Mouse (Mus musculus) hindbrain, embryonic 13.5 days (tissue): ENCODE results near the gene Poglut1. TPM values are rescaled to one million over a fixed set of nuclear protein-coding genes. Genes with fewer than 3 reads are reported as not detected.
"Not testable (repeated sequence)": the region's sequence is repeated elsewhere in the genome, so short reads cannot be mapped to it uniquely, and the experiment has no call there.

Experiments
- ATAC-seq: fragments of 200-750 bp; cut with Nextera tagmentation; 2 replicates; pipeline ENCODE4 v1.8.0; 2017; ENCODE audit warnings: moderate TSS enrichment; ENCODE audit not compliant: low FRiP score
- H3K27ac ChIP-seq: fragments of 300-500 bp; sonication (generic); 2 replicates; pipeline ENCODE4 v1.5.1; 2015; ENCODE audit warnings: inconsistent platforms, mild to moderate bottlenecking, moderate library complexity
- H3K27me3 ChIP-seq: fragments of 300-500 bp; sonication (generic); 2 replicates; pipeline ENCODE4 v1.6.1; 2015; ENCODE audit warnings: mild to moderate bottlenecking, inconsistent platforms
- H3K36me3 ChIP-seq: fragments of 300-500 bp; sonication (generic); 2 replicates; pipeline ENCODE4 v1.6.1; 2015; ENCODE audit warnings: mild to moderate bottlenecking, inconsistent platforms
- H3K4me1 ChIP-seq: fragments of 300-500 bp; sonication (generic); replicated peaks from 2 replicates; pipeline ENCODE4 v1.6.1; 2015; ENCODE audit warnings: inconsistent platforms
- H3K4me2 ChIP-seq: fragments of 300-500 bp; sonication (generic); 2 replicates; pipeline ENCODE4 v1.6.1; 2015; ENCODE audit warnings: inconsistent platforms, mild to moderate bottlenecking, moderate library complexity
- H3K4me3 ChIP-seq: fragments of 300-500 bp; sonication (generic); 2 replicates; pipeline ENCODE4 v1.5.1; 2015; ENCODE audit warnings: mild to moderate bottlenecking, inconsistent platforms
- H3K9ac ChIP-seq: fragments of 300-500 bp; sonication (generic); 2 replicates; pipeline ENCODE4 v1.6.1; 2015; ENCODE audit warnings: mild to moderate bottlenecking, inconsistent platforms
- H3K9me3 ChIP-seq: fragments of 300-500 bp; sonication (generic); 2 replicates; pipeline ENCODE4 v1.6.1; 2016; ENCODE audit warnings: inconsistent platforms
- WGBS: fragments of 180-500 bp; shearing (Covaris S2); methylation state at CpG from one replicate; pipeline ENCODE4 v1.1.7; 2015; 5-methylcytosine and 5-hydroxymethylcytosine counted together
- polyA plus RNA-seq: library from polyadenylated mRNA; unstranded; fragments of >200 nt; fragmentation: Nextera tagmentation; extraction: Ambion mirVana; gene quantifications from 2 replicates; pipeline ENCODE4 v1.2.1, GENCODE M21; 2015

Poglut1 gene
- polyA plus RNA-seq, 1 experiment from 2014 or later: 62.0 TPM

DNA sequence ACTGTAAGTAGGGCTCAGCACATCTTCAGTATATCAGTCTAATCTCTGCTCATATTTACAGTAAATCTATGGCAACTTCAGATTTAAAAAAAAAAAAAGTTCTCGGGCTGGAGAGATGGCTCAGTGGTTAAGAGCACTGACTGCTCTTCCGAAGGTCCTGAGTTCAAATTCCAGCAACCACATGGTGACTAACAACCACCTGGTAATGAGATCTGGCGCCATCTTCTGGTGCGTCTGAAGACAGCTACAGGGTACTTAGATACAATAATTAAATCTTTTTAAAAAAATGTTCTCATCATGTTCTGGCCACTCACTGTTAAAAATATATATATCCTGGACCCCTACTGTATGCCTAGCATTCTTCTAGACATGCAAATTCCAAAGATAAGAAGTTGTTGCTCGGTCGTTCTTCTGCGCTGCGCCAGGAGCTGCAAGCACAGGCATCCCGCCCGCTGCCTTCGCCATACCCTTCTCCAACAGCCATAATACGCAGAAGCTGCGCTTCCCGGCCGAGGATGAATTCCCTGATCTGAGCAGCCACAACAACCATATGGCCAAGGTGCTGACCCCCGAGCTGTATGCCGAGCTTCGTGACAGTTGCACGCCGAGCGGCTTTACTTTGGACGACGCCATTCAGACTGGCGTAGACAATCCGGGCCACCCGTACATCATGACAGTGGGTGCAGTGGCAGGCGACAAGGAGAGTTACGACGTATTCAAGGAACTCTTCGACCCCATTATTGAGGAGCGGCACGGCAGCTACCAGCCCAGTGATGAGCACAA, 67.1 kb downstream of the Poglut1 start:
- 0 out of 2 replicates have a peak overlapping the region, but pooled peaks have one; percentile 55 for H3K9ac ChIP-seq

DNA sequence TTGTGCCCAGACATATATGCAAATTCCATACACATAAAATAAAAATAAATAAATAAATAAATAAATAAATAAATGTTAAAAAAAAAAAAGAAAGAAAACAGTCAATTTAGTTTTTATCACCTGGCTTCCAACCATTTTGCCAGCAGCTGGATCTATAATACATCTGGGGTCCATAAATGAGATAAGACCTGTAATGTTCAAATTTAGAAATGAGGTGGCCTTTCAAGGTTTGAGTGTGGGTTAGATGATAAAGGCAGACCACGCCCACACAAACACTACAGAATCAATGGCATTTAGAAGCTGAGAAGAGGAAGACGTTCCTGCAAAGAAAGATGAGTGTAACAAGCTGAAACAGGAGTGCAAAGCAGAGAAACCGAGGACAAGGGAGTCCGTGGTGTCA, 68.7 kb downstream of the Poglut1 start:
- Histone ChIP-seq H3K27me3 (peaks cover 32% of the 10 kb centered on the region), H3K4me1 (peaks cover 19% of the 10 kb centered on the region), H3K36me3 (no peaks in the 10 kb centered on the region), H3K4me3 (no peak overlapping the region), H3K4me2 (no peak overlapping the region), H3K9ac (no peak overlapping the region), H3K9me3 (no peaks in the 10 kb centered on the region), H3K27ac (no peak overlapping the region)
- 85% methylated on average over 4 of the region's 4 CpGs for WGBS
- ATAC-seq: no peak

More for the DNA sequence above, 67.1 kb downstream of the Poglut1 start:
- WGBS: 24% methylated on average over 32 of the region's 32 CpGs
- peaks cover 32% of the 10 kb centered on the region for H3K27me3 ChIP-seq
- no peaks in the 10 kb centered on the region for H3K36me3 ChIP-seq
- H3K27ac ChIP-seq: no peak overlapping the region
- ATAC-seq: peak; percentile 57; the same call in 1 of the 2 replicates
- peaks cover 8% of the 10 kb centered on the region for H3K4me1 ChIP-seq
- peak overlapping the region; percentile 52 for H3K4me2 ChIP-seq
- no peaks in the 10 kb centered on the region for H3K9me3 ChIP-seq
- peak overlapping the region; percentile 34 for H3K4me3 ChIP-seq

DNA sequence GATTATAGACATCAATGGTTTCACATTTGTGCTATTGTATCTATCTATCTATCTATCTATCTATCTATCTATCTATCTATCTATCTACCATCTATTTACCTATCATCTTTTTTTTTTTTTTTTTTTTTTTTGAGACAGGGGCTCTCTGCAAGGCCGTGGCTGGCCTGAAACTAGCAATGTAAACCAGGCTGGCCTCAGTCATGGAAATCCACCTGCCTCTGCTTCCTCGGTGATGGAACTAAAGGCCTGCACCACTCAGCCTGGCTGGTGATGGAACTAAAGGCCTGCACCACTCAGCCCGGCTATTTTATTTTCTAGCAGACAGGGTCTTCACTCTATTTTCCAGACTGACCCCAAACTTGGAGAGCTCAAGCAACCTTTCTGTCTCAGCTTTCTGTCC, 71.8 kb downstream of the Poglut1 start:
- Histone ChIP-seq H3K27me3 (peaks cover 24% of the 10 kb centered on the region), H3K36me3 (no peaks in the 10 kb centered on the region), H3K9ac (no peak overlapping the region), H3K4me1 (peaks cover 14% of the 10 kb centered on the region), H3K9me3 (no peaks in the 10 kb centered on the region), H3K4me2 (no peak overlapping the region), H3K27ac (no peak overlapping the region), H3K4me3 (no peak overlapping the region)
- WGBS: 95% methylated on average over 3 of the region's 3 CpGs
- no peak for ATAC-seq

DNA sequence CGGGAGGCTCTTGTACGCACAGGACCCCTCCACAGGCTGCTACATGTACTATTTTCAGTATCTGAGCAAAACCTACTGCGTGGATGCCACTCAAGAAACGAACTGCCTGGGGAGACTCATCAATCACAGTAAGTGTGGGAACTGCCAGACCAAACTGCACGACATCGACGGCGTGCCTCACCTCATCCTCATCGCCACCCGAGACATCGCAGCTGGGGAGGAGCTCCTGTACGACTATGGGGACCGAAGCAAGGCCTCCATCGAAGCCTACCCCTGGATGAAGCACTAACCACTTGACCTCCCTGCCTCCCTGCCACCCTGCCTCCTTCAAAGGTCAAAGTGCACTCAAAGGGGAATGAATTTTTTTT, 72.8 kb downstream of the Poglut1 start:
- Histone ChIP-seq H3K4me2 (peak overlapping the region; percentile 71), H3K27me3 (peaks cover 13% of the 10 kb centered on the region; the same call in 1 of the 2 replicates), H3K9ac (peak overlapping the region; percentile 68), H3K4me3 (peak overlapping the region; percentile 41), H3K4me1 (peaks cover 13% of the 10 kb centered on the region)
- H3K27ac ChIP-seq, H3K36me3 ChIP-seq, H3K9me3 ChIP-seq: not testable (repeated sequence)
- ATAC-seq: peak; percentile 63
- WGBS: 35% methylated on average over 14 of the region's 14 CpGs

DNA sequence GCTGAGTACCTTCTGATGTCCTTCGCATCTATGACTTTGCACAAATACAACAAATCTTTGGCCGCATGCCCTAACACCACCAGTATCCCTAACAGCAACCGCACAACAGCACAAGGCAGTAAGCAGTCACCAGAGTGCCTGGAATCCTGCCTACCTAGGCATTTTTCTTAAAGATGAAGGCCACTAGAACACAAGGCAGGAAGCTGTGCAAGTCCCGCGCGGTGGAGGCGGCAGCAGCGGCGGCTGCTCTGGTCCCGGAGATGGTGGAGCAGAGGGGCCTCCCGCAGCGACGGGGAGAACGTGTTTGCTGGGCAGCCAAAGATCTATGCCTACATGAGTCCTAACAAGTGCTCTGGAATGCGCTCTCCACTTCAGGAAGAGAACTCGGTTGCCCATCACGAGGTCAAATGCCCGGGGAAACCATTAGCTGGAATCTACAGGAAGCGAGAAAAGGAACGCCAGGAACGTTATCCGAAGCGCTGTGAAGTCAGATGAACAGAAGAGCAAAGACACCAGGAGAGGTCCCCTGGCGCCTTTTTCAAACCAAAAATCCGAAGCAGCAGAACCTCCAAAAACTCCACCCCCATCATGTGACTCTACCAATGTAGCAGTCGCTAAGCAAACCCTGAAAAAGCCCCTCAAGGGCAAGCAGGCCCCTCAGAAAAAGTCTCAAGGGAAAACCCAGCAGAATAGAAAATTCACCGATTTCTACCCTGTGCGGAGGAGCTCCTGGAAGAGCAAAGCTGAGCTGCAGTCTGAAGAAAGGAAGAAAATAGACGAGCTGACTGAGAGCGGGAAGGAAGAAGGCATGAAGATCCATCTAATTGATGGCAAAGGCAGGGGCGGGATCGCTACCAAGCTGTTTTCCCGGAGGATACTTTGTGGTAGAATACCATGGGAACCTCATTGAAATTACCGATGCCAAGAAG, 73.5 kb downstream of the Poglut1 start:
- H3K27me3 ChIP-seq: peaks cover 12% of the 10 kb centered on the region; the same call in 1 of the 2 replicates
- peaks cover 13% of the 10 kb centered on the region for H3K4me1 ChIP-seq
- H3K4me2 ChIP-seq: peak overlapping the region; percentile 71
- no peaks in the 10 kb centered on the region for H3K9me3 ChIP-seq
- no peak overlapping the region for H3K27ac ChIP-seq
- H3K4me3 ChIP-seq: peak overlapping the region; percentile 41
- ATAC-seq: peak; percentile 57
- peak overlapping the region; percentile 68 for H3K9ac ChIP-seq
- H3K36me3 ChIP-seq: no peaks in the 10 kb centered on the region
- WGBS: 7% methylated on average over 34 of the region's 34 CpGs

DNA sequence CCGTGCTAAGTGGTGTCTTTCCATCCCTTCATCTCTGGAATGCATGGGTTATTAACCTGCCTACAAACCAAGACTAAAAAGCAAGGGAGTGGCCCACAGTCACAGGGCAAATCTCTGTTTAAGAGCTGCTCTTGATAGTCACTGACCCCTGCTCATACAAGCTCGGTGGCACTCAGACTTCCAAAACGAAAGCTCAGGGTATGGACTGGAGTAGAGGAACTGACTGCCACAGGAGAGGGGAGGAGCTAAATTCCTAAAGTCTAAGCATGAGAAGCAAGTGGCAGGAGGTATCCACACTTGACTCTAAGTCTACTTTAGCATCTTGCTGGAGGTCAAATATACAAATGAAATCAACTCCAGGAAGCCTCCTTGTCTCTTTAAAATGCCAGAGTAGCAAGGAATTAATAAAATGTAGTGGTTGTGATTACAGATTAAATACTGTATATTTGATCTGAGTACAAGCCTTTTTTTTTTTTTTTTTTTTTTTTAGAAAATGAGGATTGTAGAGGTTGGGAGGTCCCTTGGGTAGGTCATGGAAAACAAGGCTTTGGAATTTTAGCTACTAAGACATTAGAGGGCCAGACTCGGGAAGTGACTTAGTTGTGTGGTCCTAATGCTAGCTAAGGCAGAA, 74.3 kb downstream of the Poglut1 start:
- Histone ChIP-seq H3K9me3 (no peaks in the 10 kb centered on the region), H3K4me1 (peaks cover 13% of the 10 kb centered on the region), H3K27ac (no peak overlapping the region), H3K4me2 (peak overlapping the region; percentile 71), H3K9ac (no peak overlapping the region), H3K36me3 (no peaks in the 10 kb centered on the region), H3K4me3 (peak overlapping the region; percentile 41), H3K27me3 (peaks cover 7% of the 10 kb centered on the region; the same call in 1 of the 2 replicates)
- 58% methylated on average over 4 of the region's 4 CpGs for WGBS
- no peak for ATAC-seq

Other genes starting within 250 kb of the Poglut1 start
- gene Maats1, start 208.1 kb downstream of the Poglut1 start, polyA plus RNA-seq: 0.74 and 1.8 TPM in 2 replicates
- 98.7 and 106 TPM in 2 replicates for gene Cox17, start 203.3 kb downstream of the Poglut1 start, polyA plus RNA-seq
- not detected in 2 replicates for gene Gm21987, start 203.2 kb downstream of the Poglut1 start, polyA plus RNA-seq
- 0.49 and 0.61 TPM in 2 replicates for gene Popdc2, start 188.0 kb downstream of the Poglut1 start, polyA plus RNA-seq
- gene Pla1a, start 117.1 kb downstream of the Poglut1 start, polyA plus RNA-seq: 0.30 and 0.31 TPM in 2 replicates
- gene Adprh, start 97.6 kb downstream of the Poglut1 start, polyA plus RNA-seq: 157 and 162 TPM in 2 replicates
- 0.48 and 0.55 TPM in 2 replicates for gene Cd80, start 94.7 kb downstream of the Poglut1 start, polyA plus RNA-seq
- 37.3 and 37.8 TPM in 2 replicates for gene Timmdc1, start 27.6 kb downstream of the Poglut1 start, polyA plus RNA-seq
- gene Tmem39a, start 8.4 kb upstream of the Poglut1 start, polyA plus RNA-seq: 42.4 and 50.3 TPM in 2 replicates
- gene Arhgap31, start 163.0 kb upstream of the Poglut1 start, polyA plus RNA-seq: 5.2 and 6.6 TPM in 2 replicates
- gene B4galt4, start 192.0 kb upstream of the Poglut1 start, polyA plus RNA-seq: 29.1 and 30.0 TPM in 2 replicates